Mouse (Mus musculus) testis, adult 2 months (tissue): ENCODE measurements around the gene Bin2.

Experiments
- CTCF ChIP-seq: fragments of 200-500 bp; IDR thresholded peaks from 2 replicates; pipeline ENCODE4 v1.5.1; 2012; ENCODE audit warnings: low read depth, mild to moderate bottlenecking, inconsistent platforms, low read length, moderate library complexity; ENCODE audit not compliant: control insufficient read depth, insufficient read depth, insufficient replicate concordance
- POLR2A ChIP-seq: fragments of 200-500 bp; IDR thresholded peaks from 2 replicates; pipeline ENCODE4 v1.6.1; 2012; ENCODE audit warnings: low read depth, mild to moderate bottlenecking, inconsistent platforms, low read length, moderate library complexity; ENCODE audit not compliant: control insufficient read depth

GRCm38 (mm10) chr15:100650111-100650510, 19.2 kb downstream of the Bin2 start:
- TF ChIP-seq CTCF: no peak
- TF ChIP-seq POLR2A: no peak
